Mouse (Mus musculus): ENCODE measurements around the gene Gm6377.

Gm6377 gene

GRCm38 (mm10) chrX:109196468-109196867 is at the start of gene Gm6377:
Gene Gm6377, plus strand, starts transcription at chrX:109196756.
- no peak for DNase-seq

- DNase-seq, result no peak
These were observed 49.4 kb upstream of the Gm6377 start for GRCm38 (mm10) chrX:109147108-109147507.

- DNase-seq, result no peak
These were observed 45.3 kb upstream of the Gm6377 start for GRCm38 (mm10) chrX:109151228-109151627.

GRCm38 (mm10) chrX:109160326-109160725 is 36.2 kb upstream of the Gm6377 start:
- no peak for DNase-seq

GRCm38 (mm10) chrX:109160901-109161300 is 35.7 kb upstream of the Gm6377 start:
- no peak for DNase-seq

- DNase-seq, result no peak
These were observed 21.5 kb upstream of the Gm6377 start for GRCm38 (mm10) chrX:109175038-109175437.

GRCm38 (mm10) chrX:109175470-109175869 is 21.1 kb upstream of the Gm6377 start:
- no peak for DNase-seq

GRCm38 (mm10) chrX:109184706-109185478 is 11.7 kb upstream of the Gm6377 start:
- DNase-seq, result no peak

GRCm38 (mm10) chrX:109189607-109190006 is 6.9 kb upstream of the Gm6377 start:
- DNase-seq, result no peak

- no peak for DNase-seq
These were observed 5.6 kb upstream of the Gm6377 start for GRCm38 (mm10) chrX:109190969-109191368.

- no peak for DNase-seq
These were observed 5.1 kb upstream of the Gm6377 start for GRCm38 (mm10) chrX:109191436-109191835.

GRCm38 (mm10) chrX:109207843-109208242 is 11.3 kb downstream of the Gm6377 start:
- DNase-seq, result no peak

- no peak for DNase-seq
These were observed 32.2 kb downstream of the Gm6377 start for GRCm38 (mm10) chrX:109228720-109229119.

- no peak for DNase-seq
These were observed 39.0 kb downstream of the Gm6377 start for GRCm38 (mm10) chrX:109235383-109236036.

- no peak for DNase-seq
These were observed 41.6 kb downstream of the Gm6377 start for GRCm38 (mm10) chrX:109238163-109238562.

Data from right cerebral cortex, postnatal 25 days (tissue).